Mouse (Mus musculus): ENCODE results near the gene Camk2d. TPM values are rescaled to one million over a fixed set of nuclear protein-coding genes. Genes with fewer than 3 reads are reported as not detected.

The Camk2d gene
- polyA plus RNA-seq, 1 experiment from 2014 or later: 10.5 TPM

DNA sequence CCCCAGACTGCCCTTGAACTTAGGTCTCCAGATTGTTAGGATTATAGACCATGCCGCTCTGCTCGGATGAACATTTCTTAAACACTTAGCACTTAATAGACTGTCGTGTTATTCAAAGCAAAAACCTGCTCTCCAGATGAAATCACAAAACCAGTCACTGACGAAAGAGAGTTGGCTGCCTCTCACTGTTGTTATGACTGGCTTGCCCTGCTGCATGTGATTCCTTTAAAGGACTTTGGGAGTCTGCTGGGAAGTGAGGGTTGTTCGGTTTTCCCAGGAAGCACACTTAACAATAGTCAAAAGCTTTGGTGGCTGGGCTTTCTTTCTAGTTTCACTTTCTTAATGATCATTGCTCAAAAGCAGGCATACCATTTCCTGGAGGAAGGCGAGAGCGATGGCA, 97.2 kb downstream of the Camk2d start:
- Histone ChIP-seq H3K9ac (ENCODE audit: low read depth, low read length) (no peak overlapping the region), H3K4me3 (ENCODE audit: low read depth, low read length) (no peak overlapping the region)

DNA sequence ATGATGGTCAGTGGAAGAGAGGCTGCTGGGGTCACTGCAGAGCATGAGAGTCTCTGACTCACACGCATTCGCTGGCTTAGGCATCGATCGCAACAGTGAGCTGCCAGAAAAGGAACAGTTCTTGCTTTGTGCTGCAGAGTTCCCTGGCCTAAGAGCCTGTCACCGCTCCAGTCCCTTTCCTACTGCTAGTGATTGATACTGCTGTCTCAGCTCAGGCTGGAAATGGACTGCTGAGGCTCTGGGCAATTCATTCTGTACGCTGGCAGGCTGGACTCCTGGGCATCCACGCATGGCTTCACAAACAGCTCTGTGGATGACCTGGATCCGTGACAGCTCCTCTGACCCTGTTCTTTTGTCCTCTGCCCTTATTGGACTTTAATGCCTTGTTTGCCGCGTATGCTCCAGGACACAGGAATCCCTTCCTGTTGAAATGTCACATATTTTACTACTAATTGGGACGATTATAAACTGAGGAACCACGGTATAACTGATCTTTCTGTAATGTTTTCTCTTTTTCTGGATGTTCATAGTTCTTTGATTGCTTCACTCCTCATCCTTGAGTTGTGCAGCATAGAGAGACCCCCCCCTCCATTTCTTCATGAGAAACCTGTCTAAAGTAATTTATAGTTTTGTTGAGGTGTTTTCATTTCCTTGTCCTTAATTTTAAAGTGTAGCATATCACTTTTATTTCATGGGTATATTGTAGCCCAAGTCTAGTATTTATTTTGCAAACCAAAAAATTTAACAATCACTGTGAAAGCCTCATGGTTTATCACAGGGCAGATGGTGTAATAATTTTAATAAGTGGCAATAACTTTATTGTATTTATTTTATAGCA, 99.6 kb downstream of the Camk2d start:
- Histone ChIP-seq H3K4me1 (replicated peaks; ENCODE audit: control insufficient read depth, insufficient read depth, low read length) (peaks cover 5% of the 10 kb centered on the region; the same call in 1 of the 2 replicates), H3K36me3 (ENCODE audit: control insufficient read depth, insufficient read depth, low read length) (no peaks in the 10 kb centered on the region), H3K4me2 (no peak overlapping the region), H3K27me3 (replicated peaks; ENCODE audit: control insufficient read depth, insufficient read depth, low read length) (no peaks in the 10 kb centered on the region), H3K27ac (ENCODE audit: low read depth, low read length) (no peak overlapping the region), H3K9ac (ENCODE audit: low read depth, low read length) (no peak overlapping the region), H3K9me3 (ENCODE audit: control insufficient read depth, low read length) (no peaks in the 10 kb centered on the region), H3K4me3 (ENCODE audit: low read depth, low read length) (no peak overlapping the region)
- ATAC-seq (replicated peaks; ENCODE audit: low FRiP score) (no peak), DNase-seq (ENCODE audit: low spot score) (no peak)
- WGBS: 64% methylated on average over 12 of the region's 12 CpGs

More for the DNA sequence above, 97.2 kb downstream of the Camk2d start:
- no peaks in the 10 kb centered on the region for H3K36me3 ChIP-seq (ENCODE audit: control insufficient read depth, insufficient read depth, low read length)
- H3K27ac ChIP-seq (ENCODE audit: low read depth, low read length): no peak overlapping the region
- H3K4me1 ChIP-seq (replicated peaks; ENCODE audit: control insufficient read depth, insufficient read depth, low read length): peaks cover 5% of the 10 kb centered on the region; the same call in 1 of the 2 replicates
- DNase-seq (ENCODE audit: low spot score) (no peak), ATAC-seq (replicated peaks; ENCODE audit: low FRiP score) (no peak)
- peak overlapping the region; percentile 26 for H3K4me2 ChIP-seq
- WGBS: 52% methylated on average over 7 of the region's 7 CpGs
- H3K9me3 ChIP-seq (ENCODE audit: control insufficient read depth, low read length): no peaks in the 10 kb centered on the region
- H3K27me3 ChIP-seq (replicated peaks; ENCODE audit: control insufficient read depth, insufficient read depth, low read length): no peaks in the 10 kb centered on the region

DNA sequence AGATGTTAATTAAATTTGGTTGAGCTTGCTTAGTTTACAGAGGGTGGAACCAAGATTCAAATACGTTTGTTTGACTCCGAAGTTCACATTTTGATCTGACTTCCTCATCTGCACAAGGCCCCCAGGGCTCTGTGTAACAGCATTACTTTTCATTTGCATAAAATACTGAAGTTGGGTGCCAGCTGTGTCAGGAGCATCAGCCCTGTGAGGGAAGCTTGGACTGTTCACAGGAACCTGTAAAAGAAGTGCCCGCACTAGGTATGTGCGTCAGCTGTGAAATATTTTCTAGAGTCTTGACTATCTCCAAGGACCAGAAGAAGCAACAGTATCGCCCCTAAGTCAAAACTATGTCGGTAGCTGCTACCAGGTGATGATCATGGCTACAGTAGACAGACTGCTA, 100.5 kb downstream of the Camk2d start:
- H3K27ac ChIP-seq (ENCODE audit: low read depth, low read length): no peak overlapping the region
- no peaks in the 10 kb centered on the region for H3K9me3 ChIP-seq (ENCODE audit: control insufficient read depth, low read length)
- 79% methylated on average over 6 of the region's 6 CpGs for WGBS
- H3K9ac ChIP-seq (ENCODE audit: low read depth, low read length): no peak overlapping the region
- no peak for DNase-seq (ENCODE audit: low spot score)
- ATAC-seq (replicated peaks; ENCODE audit: low FRiP score): no peak
- no peak overlapping the region for H3K4me2 ChIP-seq
- H3K4me3 ChIP-seq (ENCODE audit: low read depth, low read length): no peak overlapping the region
- H3K27me3 ChIP-seq (replicated peaks; ENCODE audit: control insufficient read depth, insufficient read depth, low read length): no peaks in the 10 kb centered on the region
- H3K4me1 ChIP-seq (replicated peaks; ENCODE audit: control insufficient read depth, insufficient read depth, low read length): peaks cover 5% of the 10 kb centered on the region; the same call in 1 of the 2 replicates
- no peaks in the 10 kb centered on the region for H3K36me3 ChIP-seq (ENCODE audit: control insufficient read depth, insufficient read depth, low read length)

DNA sequence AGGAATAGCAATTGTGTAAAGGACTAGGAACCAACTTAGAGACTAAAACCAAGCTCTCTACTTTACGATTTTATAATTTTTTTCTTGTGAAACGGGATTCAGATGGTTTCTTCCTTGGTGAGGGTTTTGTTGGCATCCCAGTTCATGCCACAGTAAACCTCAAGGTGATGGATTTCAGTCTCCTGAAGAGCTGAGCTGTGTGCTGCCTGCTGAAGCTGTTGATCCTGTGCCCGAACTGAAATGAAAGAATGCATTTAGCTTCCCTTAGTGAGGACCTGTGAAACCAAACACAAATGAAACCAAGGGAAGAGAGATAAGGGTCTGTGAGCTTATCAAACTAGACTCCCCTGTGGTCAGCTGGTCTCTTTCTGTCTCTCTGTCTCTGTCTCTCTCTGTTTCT, 103.6 kb downstream of the Camk2d start:
- Histone ChIP-seq H3K4me3 (ENCODE audit: low read depth, low read length) (no peak overlapping the region), H3K4me1 (replicated peaks; ENCODE audit: control insufficient read depth, insufficient read depth, low read length) (no peaks in the 10 kb centered on the region)
- ATAC-seq (replicated peaks; ENCODE audit: low FRiP score): no peak

DNA sequence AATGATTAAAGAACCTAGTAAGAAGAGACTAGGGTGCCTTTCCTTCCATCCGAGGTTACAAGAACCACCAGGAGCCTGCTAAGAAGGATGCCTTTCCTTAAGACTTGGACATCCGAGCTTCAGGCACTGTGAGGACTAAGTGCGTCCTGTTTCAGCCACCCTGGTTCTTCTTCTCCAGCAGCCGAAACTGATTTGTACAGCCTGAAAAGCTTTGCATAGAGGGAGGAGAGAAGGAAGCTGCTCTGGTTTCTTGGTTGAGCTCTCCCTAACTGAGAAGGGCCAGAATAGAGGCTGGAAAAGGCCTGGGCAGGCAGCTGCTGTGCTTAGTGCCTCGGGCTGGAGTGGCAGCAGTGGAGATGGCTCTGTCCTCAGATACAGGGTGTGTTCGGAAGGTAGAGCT, 105.0 kb downstream of the Camk2d start:
- no peak overlapping the region for H3K27ac ChIP-seq (ENCODE audit: low read depth, low read length)
- no peak for ATAC-seq (replicated peaks; ENCODE audit: low FRiP score)
- no peak for DNase-seq (ENCODE audit: low spot score)
- WGBS: 82% methylated on average over 6 of the region's 6 CpGs
- no peaks in the 10 kb centered on the region for H3K36me3 ChIP-seq (ENCODE audit: control insufficient read depth, insufficient read depth, low read length)
- no peaks in the 10 kb centered on the region for H3K9me3 ChIP-seq (ENCODE audit: control insufficient read depth, low read length)
- H3K4me3 ChIP-seq (ENCODE audit: low read depth, low read length): no peak overlapping the region
- no peaks in the 10 kb centered on the region for H3K27me3 ChIP-seq (replicated peaks; ENCODE audit: control insufficient read depth, insufficient read depth, low read length)
- H3K4me1 ChIP-seq (replicated peaks; ENCODE audit: control insufficient read depth, insufficient read depth, low read length): no peaks in the 10 kb centered on the region
- no peak overlapping the region for H3K9ac ChIP-seq (ENCODE audit: low read depth, low read length)
- H3K4me2 ChIP-seq: no peak overlapping the region

More for the DNA sequence above, 103.6 kb downstream of the Camk2d start:
- no peaks in the 10 kb centered on the region for H3K36me3 ChIP-seq (ENCODE audit: control insufficient read depth, insufficient read depth, low read length)
- DNase-seq (ENCODE audit: low spot score): no peak
- no peak overlapping the region for H3K27ac ChIP-seq (ENCODE audit: low read depth, low read length)
- no peaks in the 10 kb centered on the region for H3K9me3 ChIP-seq (ENCODE audit: control insufficient read depth, low read length)
- no peak overlapping the region for H3K9ac ChIP-seq (ENCODE audit: low read depth, low read length)
- 58% methylated on average over 3 of the region's 3 CpGs for WGBS
- no peak overlapping the region for H3K4me2 ChIP-seq
- H3K27me3 ChIP-seq (replicated peaks; ENCODE audit: control insufficient read depth, insufficient read depth, low read length): no peaks in the 10 kb centered on the region

DNA sequence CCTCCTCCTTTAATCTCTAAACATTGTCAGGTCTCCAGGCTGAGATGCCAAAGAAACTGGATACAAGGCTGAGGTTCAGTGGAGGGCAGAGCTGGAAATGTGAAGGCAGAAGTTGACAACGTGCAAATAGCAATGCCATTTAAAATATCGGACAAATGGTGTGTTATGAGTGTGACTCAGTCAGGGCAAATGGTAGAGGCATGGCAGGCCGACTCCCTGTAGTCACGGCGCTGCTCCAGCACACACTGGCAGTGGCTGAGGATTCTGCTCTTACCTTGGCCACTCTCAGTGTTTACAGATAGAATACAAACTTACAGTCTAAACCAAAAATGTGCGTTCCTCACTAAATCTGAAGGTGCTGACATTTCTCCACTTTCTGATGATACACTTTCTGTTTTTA, 105.5 kb downstream of the Camk2d start:
- 89% methylated on average over 6 of the region's 6 CpGs for WGBS
- no peak for DNase-seq (ENCODE audit: low spot score)
- H3K4me3 ChIP-seq (ENCODE audit: low read depth, low read length): no peak overlapping the region
- H3K36me3 ChIP-seq (ENCODE audit: control insufficient read depth, insufficient read depth, low read length): no peaks in the 10 kb centered on the region
- no peaks in the 10 kb centered on the region for H3K9me3 ChIP-seq (ENCODE audit: control insufficient read depth, low read length)
- H3K4me2 ChIP-seq: no peak overlapping the region
- H3K27ac ChIP-seq (ENCODE audit: low read depth, low read length): no peak overlapping the region
- no peak for ATAC-seq (replicated peaks; ENCODE audit: low FRiP score)
- H3K9ac ChIP-seq (ENCODE audit: low read depth, low read length): no peak overlapping the region
- no peaks in the 10 kb centered on the region for H3K27me3 ChIP-seq (replicated peaks; ENCODE audit: control insufficient read depth, insufficient read depth, low read length)
- H3K4me1 ChIP-seq (replicated peaks; ENCODE audit: control insufficient read depth, insufficient read depth, low read length): no peaks in the 10 kb centered on the region

DNA sequence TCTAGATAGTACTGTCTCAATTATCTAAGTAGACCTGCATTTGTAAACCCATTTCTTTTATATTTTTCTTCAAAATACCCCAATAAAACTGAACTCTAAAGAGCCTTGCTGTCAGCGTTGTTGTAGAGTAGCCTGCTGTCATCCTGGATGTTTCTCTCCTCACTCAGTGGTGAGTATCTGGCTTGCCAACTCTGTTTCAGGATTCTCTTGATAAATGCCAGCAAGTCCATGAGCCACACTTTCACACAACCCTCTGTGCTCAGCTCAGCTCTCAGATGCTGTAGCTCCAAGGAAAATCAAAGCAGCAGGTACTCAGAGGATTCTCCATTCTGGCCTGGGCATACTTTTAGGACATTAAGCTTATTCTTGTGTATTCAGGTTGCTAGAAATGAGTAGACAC, 109.4 kb downstream of the Camk2d start:
- no peak for ATAC-seq (replicated peaks; ENCODE audit: low FRiP score)
- no peaks in the 10 kb centered on the region for H3K36me3 ChIP-seq (ENCODE audit: control insufficient read depth, insufficient read depth, low read length)
- H3K27ac ChIP-seq (ENCODE audit: low read depth, low read length): no peak overlapping the region
- no peaks in the 10 kb centered on the region for H3K27me3 ChIP-seq (replicated peaks; ENCODE audit: control insufficient read depth, insufficient read depth, low read length)
- no peaks in the 10 kb centered on the region for H3K9me3 ChIP-seq (ENCODE audit: control insufficient read depth, low read length)
- H3K9ac ChIP-seq (ENCODE audit: low read depth, low read length): no peak overlapping the region
- WGBS: 84% methylated on average over 1 of the region's 1 CpGs
- no peak overlapping the region for H3K4me3 ChIP-seq (ENCODE audit: low read depth, low read length)
- no peak overlapping the region for H3K4me2 ChIP-seq
- DNase-seq (ENCODE audit: low spot score): no peak
- H3K4me1 ChIP-seq (replicated peaks; ENCODE audit: control insufficient read depth, insufficient read depth, low read length): no peaks in the 10 kb centered on the region

DNA sequence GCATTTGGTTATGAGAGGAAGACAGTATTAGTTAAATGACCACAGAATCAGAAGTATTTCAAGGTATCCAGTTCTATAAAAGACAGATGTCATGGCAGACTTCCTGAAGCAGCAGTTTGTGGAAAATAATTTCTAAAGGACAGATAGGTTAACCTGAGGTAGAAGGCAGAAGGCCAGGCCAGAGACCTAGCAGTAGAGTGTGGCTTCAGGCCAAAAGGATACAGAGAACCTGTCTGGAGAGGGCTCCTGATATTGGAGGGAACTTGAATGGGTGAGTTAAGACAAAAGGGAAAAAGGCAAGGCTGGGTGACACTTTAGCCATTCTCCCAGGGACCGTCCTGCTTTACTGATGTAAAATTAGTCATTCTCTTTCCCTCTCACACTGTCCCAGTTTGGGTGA, 118.2 kb downstream of the Camk2d start:
- Histone ChIP-seq H3K36me3 (ENCODE audit: control insufficient read depth, insufficient read depth, low read length) (no peaks in the 10 kb centered on the region), H3K27me3 (replicated peaks; ENCODE audit: control insufficient read depth, insufficient read depth, low read length) (no peaks in the 10 kb centered on the region), H3K4me2 (no peak overlapping the region), H3K9me3 (ENCODE audit: control insufficient read depth, low read length) (no peaks in the 10 kb centered on the region), H3K4me3 (ENCODE audit: low read depth, low read length) (no peak overlapping the region), H3K27ac (ENCODE audit: low read depth, low read length) (no peak overlapping the region), H3K9ac (ENCODE audit: low read depth, low read length) (no peak overlapping the region), H3K4me1 (replicated peaks; ENCODE audit: control insufficient read depth, insufficient read depth, low read length) (no peaks in the 10 kb centered on the region)
- 91% methylated on average over 1 of the region's 1 CpGs for WGBS
- ATAC-seq (replicated peaks; ENCODE audit: low FRiP score) (no peak), DNase-seq (ENCODE audit: low spot score) (no peak)

DNA sequence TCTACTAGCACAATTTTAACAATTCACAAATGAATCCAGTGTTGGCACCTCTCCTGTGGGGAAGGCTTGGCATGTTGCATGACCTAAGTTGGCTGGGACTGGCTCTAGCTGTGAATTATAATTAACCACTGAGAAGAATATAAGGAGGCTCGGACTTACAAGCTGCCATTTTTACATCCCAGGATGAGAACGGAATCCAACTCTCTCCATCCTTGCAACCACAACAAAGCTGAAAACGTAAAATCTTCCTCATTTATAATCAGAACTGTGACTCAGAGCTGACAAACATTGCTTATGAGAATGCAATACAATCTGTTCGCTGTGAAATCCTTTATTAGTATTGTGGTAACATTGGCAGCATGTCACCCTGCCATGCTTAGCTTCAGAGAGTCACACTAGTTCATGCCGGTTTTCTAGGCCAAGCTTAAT, 126.9 kb downstream of the Camk2d start:
- Histone ChIP-seq H3K9ac (ENCODE audit: low read depth, low read length) (no peak overlapping the region), H3K4me2 (no peak overlapping the region), H3K9me3 (ENCODE audit: control insufficient read depth, low read length) (no peaks in the 10 kb centered on the region), H3K36me3 (ENCODE audit: control insufficient read depth, insufficient read depth, low read length) (no peaks in the 10 kb centered on the region), H3K27ac (ENCODE audit: low read depth, low read length) (no peak overlapping the region), H3K4me3 (ENCODE audit: low read depth, low read length) (no peak overlapping the region), H3K4me1 (replicated peaks; ENCODE audit: control insufficient read depth, insufficient read depth, low read length) (no peaks in the 10 kb centered on the region), H3K27me3 (replicated peaks; ENCODE audit: control insufficient read depth, insufficient read depth, low read length) (no peaks in the 10 kb centered on the region)
- WGBS: 85% methylated on average over 5 of the region's 5 CpGs
- DNase-seq (ENCODE audit: low spot score) (no peak), ATAC-seq (replicated peaks; ENCODE audit: low FRiP score) (no peak)

All from liver, embryonic 11.5 days (tissue).